Mouse (Mus musculus) CD4-positive, CD25-positive, alpha-beta regulatory T cell, adult 9 weeks (primary cell): ENCODE results near the gene Fam168b. TPM values are rescaled to one million over a fixed set of nuclear protein-coding genes. Genes with fewer than 3 reads are reported as not detected.

Experiments
- polyA plus RNA-seq: library from polyadenylated mRNA; unstranded; fragments of 100-300 nt; shearing (Covaris generic); gene quantifications from one replicate; pipeline ENCODE4 v1.2.1, GENCODE M21; 2017

Fam168b gene
- polyA plus RNA-seq, result 13.0 TPM

GRCm38 (mm10) chr1:34842887-34843618 lies at the start of gene Fam168b:
Gene Fam168b, minus strand, starts transcription at chr1:34843065.

DNA sequence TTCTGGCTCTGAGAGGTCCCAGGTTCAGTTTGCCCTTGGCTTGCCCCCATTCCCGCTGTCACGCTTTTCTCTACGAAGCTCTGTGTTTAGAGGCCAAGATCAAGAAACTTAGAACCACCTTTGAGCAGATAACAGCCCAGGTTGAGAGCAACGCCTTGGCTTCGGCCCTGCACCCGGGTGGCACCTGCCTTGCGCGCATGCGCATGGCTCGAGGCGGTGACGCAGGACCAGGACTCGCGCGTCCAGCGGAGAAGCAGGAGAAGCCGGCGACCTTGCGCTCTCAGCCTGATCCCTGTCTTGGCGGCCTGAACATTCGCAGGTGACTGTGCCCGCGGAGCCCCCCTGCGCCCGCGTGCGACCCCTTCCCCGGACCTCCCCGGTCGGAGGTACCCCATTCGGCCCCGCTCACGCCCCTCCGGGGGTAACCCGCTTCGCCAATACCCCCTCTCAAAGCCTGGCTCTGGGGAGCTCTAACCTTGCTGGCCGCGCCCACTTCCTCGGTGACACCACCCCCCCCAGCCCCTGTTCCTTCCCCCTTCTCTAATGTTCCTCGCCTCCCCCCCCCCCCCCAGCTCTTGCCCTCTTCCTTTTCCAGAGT lies 7.0 kb upstream of the Fam168b start, which contains the start of gene Plekhb2:
TSS of gene Plekhb2 (plus strand) at position 232 of the 598 bp plus-strand sequence.

Other genes starting within 250 kb of the Fam168b start
- gene Plekhb2, start 6.9 kb upstream of the Fam168b start, polyA plus RNA-seq, result 134 TPM